Mouse (Mus musculus) CH12.LX (cell line): Measurements from ENCODE around the gene Krt18.

ENCODE experiments used
- CHD2 ChIP-seq: IDR thresholded peaks from 2 replicates; pipeline ENCODE4 v1.6.1; 2011; ENCODE audit warnings: low read length, improper control_type of control experiment
- MAX ChIP-seq: IDR thresholded peaks from 2 replicates; pipeline ENCODE4 v1.6.1; 2011; ENCODE audit warnings: low read length, improper control_type of control experiment
- ZC3H11A ChIP-seq: IDR thresholded peaks from 2 replicates; pipeline ENCODE4 v1.6.1; 2012; ENCODE audit warnings: low read depth, mild to moderate bottlenecking, inconsistent platforms, low read length, improper control_type of control experiment

DNA sequence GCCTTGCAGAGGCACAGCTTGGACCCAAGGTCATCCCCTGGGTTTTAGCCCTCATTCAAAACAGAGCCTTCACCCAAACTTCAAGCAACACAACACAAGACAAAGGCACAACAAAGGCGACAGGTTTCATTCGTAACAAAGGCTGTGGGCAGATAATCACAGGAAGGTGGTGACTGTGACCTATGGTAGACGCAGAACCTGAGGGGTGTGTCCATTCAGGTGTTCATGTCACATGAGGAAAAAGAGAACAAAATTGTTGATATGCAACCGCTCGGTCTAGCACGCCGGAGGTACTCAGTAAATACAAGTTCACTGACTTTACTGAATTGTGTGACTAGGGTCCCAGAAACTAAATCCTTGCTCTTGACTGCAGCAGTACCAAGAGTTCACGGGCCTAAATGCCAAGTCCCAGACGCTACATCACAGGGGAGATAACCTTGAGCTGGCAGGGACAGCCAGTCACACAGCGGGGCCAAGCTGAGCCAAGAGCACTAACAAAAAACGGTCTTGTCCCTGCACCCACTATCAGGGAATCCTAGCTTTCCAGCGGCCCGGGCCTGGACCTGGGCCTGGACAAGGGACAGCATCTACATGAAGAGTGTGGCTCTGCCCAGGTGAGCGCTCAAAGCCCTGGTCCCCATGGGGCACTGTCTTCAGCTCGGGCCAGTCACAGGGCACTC lies 28.7 kb downstream of the Krt18 start:
- TF ChIP-seq ZC3H11A: no peak
- TF ChIP-seq MAX: no peak
- TF ChIP-seq CHD2: no peak
